Mouse (Mus musculus) CH12F3 (cell line): ENCODE data around the gene Ptpn20.

ENCODE experiments used
- in situ Hi-C: fragments of 300-500 bp; cut with MboI; formaldehyde crosslinking; loops from 2 replicates; pipeline ENCODE4 v1.14.3; 2020; ENCODE audit warnings: low sequenced_read_pairs

The Ptpn20 gene

GRCm38 (mm10) chr14:33588951-33589350, at the start of gene Ptpn20:
TSS of gene Ptpn20 (plus strand) at chr14:33589207.
- in situ Hi-C loops: no loop called here

- in situ Hi-C loops: no loop called here
These were observed 49.3 kb upstream of the Ptpn20 start for GRCm38 (mm10) chr14:33539559-33540167.

- in situ Hi-C loops: no loop called here
These were observed 43.4 kb upstream of the Ptpn20 start for GRCm38 (mm10) chr14:33545565-33546143.

GRCm38 (mm10) chr14:33548650-33549049, 40.4 kb upstream of the Ptpn20 start:
- in situ Hi-C loops: no loop called here

GRCm38 (mm10) chr14:33549856-33550255, 39.2 kb upstream of the Ptpn20 start:
- in situ Hi-C loops: no loop called here

- in situ Hi-C loops: no loop called here
These were observed 18.3 kb upstream of the Ptpn20 start for GRCm38 (mm10) chr14:33570737-33571136.

GRCm38 (mm10) chr14:33573643-33574042, 15.4 kb upstream of the Ptpn20 start:
- in situ Hi-C loops: no loop called here

GRCm38 (mm10) chr14:33579771-33580484, 9.1 kb upstream of the Ptpn20 start:
- in situ Hi-C loops: no loop called here

- in situ Hi-C loops: no loop called here
These were observed 9.5 kb downstream of the Ptpn20 start for GRCm38 (mm10) chr14:33598376-33599130.

- in situ Hi-C loops: no loop called here
These were observed 18.4 kb downstream of the Ptpn20 start for GRCm38 (mm10) chr14:33607431-33607830.

GRCm38 (mm10) chr14:33625036-33625435, 36.0 kb downstream of the Ptpn20 start:
- in situ Hi-C loops: no loop called here

- in situ Hi-C loops: no loop called here
These were observed 43.9 kb downstream of the Ptpn20 start for GRCm38 (mm10) chr14:33632790-33633372.

- in situ Hi-C loops: no loop called here
These were observed 45.3 kb downstream of the Ptpn20 start for GRCm38 (mm10) chr14:33634354-33634753.

GRCm38 (mm10) chr14:33634774-33635173, 45.8 kb downstream of the Ptpn20 start:
- in situ Hi-C loops: no loop called here

GRCm38 (mm10) chr14:33639357-33639756, 50.4 kb downstream of the Ptpn20 start:
- in situ Hi-C loops: no loop called here

GRCm38 (mm10) chr14:33650721-33651120, 61.7 kb downstream of the Ptpn20 start:
- in situ Hi-C loops: no loop called here

- in situ Hi-C loops: no loop called here
These were observed 68.5 kb downstream of the Ptpn20 start for GRCm38 (mm10) chr14:33657471-33657901.

GRCm38 (mm10) chr14:33658331-33658730, 69.3 kb downstream of the Ptpn20 start:
- in situ Hi-C loops: no loop called here

- in situ Hi-C loops: no loop called here
These were observed 73.1 kb downstream of the Ptpn20 start for GRCm38 (mm10) chr14:33662080-33662479.

GRCm38 (mm10) chr14:33666301-33666700, 77.3 kb downstream of the Ptpn20 start:
- in situ Hi-C loops: no loop called here

- in situ Hi-C loops: no loop called here
These were observed 80.9 kb downstream of the Ptpn20 start for GRCm38 (mm10) chr14:33669891-33670290.
